Mouse (Mus musculus) 3134 (cell line): ENCODE results near the gene Lpo.

ENCODE experiments used
- DNase-seq: peaks from one replicate; pipeline ENCODE4 v3.0.0-alpha.2; 2011; ENCODE audit warnings: low spot score; ENCODE audit not compliant: insufficient read length; ENCODE audit errors: extremely low read depth

Lpo gene

DNA sequence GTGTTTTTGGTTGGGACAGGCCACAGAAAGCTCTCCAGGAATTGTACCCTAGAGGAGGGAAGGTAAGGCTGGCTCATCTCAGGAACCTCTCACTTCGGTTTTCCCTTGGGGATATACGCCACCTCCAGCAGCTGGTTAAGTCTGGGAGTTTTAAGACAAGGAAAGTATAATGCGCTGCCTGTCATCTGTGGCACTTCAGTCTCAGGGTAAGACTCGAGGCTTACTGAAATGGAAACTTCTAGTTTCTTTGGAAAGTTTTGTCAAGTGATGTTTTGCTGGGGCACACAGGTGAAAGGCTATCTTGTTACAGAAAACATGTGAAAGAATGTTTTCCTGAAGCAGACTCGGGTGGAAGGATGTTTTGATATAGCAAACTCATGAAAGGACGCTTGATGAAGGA lies 20.7 kb downstream of the Lpo start:
- DNase-seq = no peak

DNA sequence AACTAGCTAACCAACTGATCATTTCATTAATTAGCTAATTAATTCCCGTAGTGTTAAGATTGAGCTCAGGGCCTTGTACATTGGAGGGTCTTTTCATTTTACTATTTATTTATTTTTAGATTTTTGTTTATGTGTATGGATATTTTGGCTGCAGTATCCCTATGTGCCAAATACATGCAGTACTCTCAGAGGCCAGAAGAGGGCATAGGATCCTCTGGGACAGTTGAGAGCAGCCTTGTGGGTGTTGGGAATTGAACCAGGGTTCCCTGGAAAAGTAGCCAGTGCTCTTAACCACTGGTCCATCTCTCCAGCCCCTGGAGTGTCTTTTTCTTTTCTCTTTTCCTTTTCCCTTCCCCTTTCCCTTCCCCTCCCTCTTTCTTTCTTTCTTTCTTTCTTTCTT lies 22.6 kb downstream of the Lpo start:
- no peak for DNase-seq

DNA sequence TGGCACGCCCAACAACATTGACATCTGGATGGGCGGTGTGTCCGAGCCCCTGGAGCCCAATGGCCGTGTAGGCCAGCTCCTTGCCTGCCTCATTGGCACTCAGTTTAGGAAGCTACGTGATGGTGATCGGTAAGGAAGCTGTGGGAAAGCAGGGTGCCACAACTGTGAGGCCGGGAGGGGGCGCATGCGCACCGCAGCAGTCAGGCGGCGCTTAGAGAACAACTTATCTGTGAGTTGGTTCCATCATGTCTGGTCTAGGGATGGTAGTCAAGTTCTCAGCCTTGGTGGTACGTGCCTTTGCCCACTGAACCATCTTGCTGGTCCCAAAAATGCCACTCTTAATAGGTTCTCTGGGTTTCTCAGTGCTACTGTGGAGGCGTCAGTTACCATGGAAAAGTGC lies 25.5 kb downstream of the Lpo start:
- DNase-seq = no peak

DNA sequence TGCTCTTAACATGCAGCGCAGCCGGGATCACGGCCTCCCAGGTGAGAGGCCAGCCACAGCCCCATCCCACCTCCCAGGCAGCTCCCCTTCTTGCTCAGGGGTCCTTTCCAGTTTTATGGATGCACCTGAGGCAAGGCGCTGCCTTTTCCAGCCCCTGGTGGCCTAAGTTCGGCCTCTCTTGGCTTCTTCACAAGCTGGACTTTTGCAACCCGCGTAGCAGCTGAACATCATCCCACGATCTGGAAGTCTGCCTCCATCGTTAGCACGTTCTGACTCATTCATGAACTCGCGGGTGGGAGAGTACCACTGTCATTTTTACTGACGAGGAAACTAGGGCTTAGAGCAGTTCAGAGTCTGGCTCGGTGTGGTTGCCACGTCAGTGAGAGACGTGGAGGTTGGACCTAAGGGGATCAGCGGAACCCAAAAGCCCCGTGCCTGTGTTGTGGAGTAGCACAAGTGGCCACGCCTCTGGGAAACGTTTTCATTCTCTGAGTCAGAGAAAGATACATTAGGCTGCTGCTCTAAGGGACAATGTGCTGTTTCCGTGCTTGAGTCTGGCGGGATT lies 26.3 kb downstream of the Lpo start:
- no peak for DNase-seq

DNA sequence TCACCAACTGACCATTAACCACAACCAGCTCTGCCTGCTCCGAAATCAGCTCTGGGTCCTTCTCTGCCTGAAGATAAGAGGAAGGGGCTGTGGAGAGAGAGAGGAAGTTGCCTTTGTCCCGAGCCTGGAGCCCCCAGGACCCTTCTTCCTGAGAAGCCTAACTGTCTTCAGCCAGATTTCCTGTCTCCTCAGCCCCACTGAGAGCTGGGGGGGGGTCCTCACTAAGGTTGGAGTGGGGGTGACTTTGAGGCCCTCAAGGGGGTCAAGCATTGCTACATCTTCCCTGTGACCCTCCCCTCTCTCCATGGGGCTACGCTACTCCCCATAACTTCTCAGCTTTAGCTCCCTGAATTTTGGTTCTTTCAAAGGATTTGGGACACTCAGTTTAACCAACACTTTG lies 34.6 kb downstream of the Lpo start, which contains the start of gene Mpo:
Gene Mpo (plus strand): TSS at position 122 of the 400 bp plus-strand sequence.
- no peak for DNase-seq

DNA sequence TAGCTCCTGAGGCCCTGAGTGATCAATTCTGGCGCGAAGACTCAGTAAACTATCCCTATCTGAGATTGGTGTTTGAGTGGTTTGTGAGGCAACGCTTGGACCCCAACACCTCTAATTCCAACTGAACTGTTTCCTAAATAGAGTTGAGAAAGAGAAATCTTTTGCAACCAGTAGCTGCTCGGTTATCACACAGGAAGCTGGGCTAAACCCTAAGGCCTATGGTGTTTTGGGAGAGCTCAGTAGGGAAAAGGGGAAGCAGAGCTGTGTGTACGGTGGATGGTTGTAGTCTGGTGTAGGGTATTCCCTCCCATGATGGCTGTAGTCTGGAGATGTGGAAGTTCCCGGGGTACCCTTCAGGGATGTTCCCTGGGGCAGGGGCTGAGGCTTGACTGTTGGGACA lies 38.0 kb downstream of the Lpo start:
- DNase-seq = no peak

DNA sequence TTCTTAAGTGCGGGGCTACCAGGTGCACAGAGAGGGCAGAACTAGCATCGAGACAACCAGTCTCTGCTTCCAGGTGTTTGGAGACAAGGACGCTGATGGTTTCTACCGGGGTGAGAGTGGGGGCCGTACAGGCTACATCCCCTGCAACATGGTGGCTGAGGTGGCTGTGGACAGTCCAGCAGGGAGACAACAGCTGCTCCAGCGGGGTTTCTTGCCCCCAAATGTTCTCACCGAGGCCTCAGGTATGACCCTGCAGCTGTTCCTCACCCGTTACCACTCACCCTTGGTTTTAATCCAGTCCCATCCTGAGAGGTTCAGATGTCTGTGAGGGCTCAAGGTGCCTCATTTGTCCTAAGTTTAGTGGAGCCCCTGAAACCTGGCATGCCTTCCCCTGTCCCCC lies 48.0 kb downstream of the Lpo start:
- no peak for DNase-seq

DNA sequence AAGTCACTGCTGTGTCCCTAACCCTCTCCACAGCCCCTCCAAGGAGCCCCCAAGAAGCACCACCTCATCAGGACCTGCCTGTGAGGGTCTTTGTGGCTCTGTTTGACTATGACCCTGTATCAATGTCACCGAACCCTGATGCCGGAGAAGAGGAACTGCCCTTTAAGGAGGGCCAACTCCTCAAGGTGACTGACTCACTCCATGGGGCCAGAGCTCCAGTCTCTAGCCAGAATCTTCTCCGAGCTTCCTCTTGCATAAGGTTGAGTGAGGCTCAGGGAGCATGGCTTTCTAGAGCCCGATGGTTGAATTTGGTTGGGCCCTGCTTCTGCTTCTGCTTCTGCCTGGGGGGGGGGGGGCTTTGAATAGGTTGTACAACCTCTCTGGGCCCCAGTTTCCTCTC lies 48.7 kb downstream of the Lpo start:
- DNase-seq = no peak

DNA sequence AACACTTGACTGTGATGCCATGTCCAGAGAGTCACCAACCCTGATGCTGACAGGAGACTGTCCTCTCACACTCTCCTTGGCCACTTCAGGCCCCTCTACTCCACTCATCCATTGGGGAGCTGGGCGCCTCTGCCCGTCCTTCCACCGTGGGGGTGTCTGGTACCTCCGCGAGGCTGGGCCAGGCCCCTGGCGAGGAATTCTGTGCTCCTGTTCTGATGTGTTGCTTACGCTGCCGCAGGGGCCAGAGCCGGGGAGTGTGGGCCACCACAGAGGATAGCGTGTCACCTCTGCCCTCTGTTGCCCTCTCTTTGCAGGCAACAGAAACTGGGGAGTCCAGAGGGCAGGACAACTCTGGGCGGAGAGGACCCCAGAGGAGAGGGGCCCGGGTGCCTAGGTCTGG lies 49.2 kb downstream of the Lpo start:
- no peak for DNase-seq

DNA sequence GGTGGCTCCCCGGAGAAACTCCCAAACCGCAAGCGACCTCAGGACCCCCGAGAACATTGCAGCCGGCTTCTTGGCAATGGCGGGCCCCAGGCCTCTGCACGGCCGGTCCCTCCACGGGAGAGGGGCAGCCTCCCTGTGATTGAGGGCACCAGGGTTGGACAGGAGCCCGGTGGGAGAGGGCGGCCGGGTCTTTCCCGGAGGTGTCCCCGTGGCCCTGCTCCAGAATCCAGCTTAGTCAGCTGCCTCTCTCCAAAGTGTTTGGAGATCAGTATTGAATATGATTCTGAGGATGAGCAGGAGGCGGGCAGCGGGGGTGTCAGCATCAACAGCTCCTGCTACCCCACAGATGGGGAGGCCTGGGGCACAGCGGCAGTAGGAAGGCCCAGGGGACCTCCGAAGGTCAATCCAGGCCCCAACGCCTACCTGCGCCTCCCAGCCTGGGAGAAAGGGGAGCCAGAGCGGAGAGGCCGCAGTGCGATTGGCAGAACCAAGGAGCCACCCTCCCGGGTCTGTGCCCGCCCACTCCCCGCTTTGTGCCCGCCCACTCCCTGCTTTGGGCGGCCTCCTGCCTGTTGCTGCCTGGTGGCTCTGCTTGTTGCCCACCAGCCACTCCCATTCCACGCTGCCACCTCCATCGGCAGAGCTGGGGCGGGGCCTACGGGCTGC lies 49.9 kb downstream of the Lpo start:
- DNase-seq = no peak

DNA sequence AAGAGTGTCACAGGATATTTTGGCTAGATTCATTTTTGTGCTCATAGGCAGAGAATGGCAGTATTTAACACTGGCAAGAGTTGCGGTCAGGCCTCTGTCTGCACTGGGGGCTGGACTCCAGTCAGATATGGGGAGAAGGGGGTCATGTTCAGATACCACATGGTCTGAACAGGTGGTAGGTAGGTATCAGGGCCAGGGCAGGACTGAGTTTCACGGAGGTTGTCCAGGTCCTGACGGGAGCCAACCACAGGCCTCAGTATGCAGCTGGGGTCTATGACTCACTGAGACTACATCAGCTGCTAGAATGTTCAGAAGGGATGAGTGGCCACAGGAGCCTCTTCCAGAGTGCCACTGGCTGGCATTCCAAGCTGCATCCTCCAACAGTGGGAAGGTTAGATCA lies 55.7 kb downstream of the Lpo start:
- DNase-seq = peak; percentile 48

DNA sequence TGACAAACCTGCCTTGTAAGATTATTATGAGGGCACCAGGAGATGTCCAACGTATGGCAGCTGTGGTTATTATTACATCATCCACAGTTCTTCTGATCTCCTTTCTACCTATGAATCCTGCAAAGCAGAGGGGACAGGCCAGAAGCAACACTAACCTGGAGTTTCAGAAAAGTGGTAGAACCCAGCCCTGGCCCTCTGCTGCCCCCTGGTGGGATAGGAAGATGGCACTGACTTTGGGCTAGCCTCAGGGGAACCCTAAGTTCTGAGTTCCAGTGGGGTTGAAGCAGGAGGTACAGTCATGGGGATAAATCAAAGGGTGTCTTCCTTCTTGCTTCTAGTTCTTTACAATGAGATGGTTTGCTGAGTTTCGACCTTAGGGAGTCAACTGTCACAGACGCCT lies 57.1 kb downstream of the Lpo start:
- DNase-seq = peak; percentile 42

DNA sequence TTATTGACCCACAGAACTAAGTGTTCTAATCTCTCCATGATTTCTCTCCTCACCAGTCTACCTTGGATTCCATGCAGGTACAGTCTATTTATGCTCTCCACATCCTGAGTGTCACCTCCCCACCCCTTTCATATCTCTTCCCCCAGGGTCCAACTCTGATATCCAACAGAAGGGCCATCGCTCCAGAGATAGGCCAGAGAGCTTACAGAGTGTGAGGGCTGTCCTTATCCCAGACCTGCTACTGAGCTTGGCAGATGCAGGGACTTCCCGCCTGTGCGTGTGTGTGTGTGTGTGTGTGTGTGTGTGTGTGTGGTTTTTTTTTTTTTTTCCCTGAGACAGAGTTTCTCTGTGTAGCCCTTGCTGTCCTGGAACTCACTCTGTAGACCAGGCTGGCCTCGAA lies 59.3 kb downstream of the Lpo start:
- DNase-seq = no peak

DNA sequence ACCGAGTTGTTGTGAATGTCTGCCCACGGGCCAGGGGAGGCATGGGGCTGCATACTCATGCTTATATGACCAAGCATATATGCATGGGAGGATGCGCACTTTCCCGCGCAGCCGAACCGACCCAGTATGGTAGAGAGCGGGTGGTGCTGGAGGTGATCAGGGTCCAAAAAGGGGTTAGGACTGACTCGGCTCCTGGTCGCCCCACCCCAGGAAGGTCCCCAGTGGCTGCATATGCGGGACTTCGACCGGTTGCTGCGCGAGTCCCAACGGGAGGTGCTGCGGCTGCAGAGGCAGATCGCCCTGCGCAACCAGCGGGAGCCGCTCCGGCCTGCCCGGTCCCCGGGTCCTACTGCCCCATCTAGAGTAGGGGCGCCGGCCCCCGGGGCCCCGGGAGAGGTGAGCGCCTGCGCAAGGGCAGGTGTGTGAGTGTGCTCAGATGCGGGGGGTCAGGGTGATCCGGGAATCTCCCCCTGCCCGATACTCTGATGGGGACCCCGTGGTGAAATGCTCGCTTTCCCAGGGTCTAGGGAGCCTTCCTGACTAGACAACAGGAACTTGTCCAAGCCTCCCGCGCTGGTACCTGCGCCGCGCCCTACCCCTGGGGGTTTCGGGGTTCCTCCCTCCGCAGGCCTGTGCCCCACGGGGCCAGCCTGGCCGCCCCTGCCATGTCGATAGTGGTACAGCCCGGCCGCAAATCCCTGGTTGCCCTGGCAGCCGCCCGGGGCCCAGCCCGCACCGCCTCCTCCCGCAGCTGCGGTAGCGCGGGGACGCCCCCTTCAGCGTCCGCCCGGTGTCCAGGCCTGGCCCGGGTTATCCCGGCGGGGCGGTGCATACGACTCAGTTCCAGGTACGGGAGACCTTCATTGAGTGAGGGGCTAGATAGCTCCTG lies 63.9 kb downstream of the Lpo start:
- DNase-seq = no peak

DNA sequence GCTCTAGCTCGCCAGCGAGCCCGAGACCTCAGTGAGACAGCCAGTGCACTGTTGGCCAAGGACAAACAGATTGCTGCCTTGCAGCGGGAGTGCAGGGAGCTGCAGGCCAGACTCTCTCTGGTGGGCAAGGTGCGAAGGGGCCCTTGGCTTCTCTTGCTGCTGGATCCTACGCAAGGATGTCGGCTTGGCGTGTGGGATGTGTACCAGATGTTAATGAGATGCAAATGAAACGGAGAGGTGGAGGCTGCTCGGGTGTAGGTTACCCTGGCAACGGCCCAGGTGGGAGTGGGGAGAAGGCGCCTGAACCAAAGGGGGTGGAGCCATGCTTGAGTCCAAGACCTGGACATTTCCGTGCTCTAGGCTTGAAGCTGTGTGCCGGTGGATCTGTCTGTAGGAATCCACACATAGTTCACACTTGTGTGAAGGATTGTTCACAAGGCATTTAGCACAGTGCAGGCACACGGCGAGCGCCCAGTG lies 64.5 kb downstream of the Lpo start:
- DNase-seq = no peak

DNA sequence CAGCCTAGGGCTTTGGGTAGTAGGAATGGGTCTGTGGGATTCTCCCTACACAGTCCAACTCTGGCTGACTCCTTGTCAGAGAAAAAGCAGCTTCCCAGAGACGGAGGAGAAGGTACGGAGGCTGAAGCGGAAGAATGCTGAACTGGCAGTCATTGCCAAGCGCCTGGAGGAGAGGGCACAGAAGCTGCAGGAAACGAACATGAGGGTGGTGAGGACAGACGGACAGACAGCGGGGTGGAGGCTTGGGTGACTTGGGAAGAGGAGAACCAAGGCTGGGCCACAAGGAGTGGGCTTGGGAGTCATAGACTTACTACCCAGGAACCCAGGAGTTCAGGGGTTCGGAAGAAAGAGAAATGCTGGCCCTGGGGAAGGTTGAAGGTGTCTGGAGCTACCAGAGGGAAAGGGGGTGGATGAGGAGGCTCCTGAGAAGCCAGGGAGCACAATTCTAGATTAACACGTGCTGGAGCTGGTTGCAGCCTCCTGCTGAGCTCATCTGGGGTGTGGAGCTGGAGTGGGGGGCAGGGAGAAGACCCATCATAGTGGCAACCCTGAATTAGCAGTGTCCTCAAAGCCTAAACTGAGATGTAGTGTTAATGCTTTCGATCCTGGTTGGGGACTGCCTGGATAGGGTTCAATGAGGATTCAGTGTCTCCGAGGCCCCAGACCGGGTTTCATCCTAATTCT lies 65.2 kb downstream of the Lpo start:
- DNase-seq = no peak

DNA sequence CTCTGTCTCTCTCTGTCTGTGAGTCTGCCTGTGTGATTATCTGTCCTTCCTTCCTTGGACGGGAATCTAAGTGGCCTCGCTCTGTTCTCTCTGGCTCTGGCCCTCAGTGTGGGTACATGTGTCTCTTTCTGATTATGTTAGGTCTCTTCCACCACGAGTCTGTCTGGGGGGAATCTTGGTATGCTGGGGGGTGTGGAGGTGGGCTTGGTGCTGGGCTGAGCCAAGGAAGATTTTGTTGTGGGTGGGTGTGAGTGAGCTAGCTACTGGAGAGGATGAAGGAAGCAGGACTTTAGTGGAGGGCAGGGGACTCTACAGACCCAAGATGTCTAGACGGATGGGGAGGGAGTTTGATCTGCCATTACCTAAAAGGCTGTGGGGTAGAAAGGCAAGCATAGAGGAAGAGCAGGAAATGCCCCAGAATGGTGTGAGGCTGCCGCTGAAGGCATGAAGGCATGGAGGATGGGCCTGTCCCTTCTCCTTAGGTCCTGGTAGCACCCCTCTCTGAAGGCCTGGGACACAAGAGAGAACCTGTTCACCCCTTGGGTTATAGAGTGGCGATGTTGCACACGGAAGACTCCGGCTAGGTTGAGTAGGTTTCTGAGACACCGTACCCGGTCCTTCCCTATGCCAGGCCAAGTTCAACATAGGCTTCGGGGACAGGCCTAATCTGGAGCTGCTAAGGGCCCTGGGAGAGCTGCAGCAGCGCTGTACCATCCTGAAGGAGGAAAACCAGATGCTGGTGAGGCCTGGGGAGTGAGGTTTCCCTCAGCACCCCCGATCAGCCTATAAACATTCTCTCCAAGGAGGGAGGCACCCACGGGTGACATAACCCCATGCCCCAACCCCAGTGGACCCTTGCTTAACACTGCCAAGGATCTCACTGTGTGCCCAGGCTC lies 66.0 kb downstream of the Lpo start:
- no peak for DNase-seq

DNA sequence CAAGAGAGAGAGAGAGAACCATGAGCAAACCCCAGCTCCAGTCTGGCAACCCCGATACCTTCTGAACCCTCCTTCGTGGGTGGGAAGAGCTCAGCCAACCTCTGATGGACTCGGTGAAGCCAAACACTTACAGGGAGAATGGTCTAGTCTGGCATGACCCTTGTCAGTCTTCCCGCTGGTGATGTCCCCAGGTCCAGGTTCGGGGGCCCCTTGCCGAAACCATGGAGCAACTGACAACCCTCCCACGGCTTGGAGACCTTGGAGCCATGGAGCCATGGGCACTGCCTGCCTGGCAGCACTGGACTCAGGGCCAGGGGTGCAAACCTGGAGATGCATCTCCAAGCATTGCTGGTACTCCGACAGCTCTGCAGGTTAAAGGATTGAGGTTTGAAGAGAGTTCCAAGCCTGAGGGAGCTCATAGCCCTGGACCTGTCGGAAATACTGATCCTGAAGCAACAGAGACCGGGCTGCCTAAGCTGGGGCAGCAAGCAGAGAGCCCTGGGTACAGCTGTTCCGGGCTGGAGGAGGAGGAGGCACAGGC lies 66.8 kb downstream of the Lpo start:
- no peak for DNase-seq

DNA sequence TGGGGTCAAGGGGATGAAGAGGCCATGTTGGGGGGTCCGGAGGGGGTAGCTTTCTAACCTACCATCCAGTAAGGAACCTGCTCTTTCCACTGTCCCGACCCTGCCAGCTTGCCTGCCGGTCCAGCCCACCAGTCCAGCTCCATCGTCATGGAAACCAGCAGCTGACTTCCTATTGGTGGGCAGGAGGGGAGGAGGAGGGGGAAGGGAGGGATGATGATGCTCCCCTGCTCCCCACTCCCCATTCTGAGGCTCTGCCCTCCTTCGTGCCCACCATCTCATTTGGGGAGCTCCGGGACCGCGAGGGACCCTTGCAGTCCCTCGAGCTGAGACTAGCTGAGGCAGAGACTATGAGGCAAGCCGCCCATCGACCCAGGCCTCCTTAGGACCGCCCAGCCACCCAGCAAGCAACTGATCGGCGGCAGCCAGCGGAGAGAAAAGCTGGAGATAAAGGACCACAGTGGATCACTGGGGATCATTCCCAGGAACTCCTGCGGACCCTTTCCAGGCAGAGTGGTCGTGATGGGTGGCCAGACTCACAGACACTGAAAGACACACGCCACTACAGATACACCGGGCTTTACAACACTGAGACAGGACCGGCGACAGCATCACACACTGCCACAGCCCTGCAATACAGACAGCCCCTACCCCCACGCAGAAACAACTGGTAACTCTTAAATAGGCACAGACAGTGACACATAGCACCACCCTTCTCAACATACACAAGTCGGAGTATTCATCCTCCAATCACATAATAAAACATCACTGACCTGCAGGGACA lies 67.6 kb downstream of the Lpo start, which contains the start of gene Tspoap1:
Gene Tspoap1 (plus strand): TSS at position 241 of the 781 bp plus-strand sequence.
- DNase-seq = no peak
